17 mouse cellular contexts compared by ENCODE assay signal in the genomic region with DNA sequence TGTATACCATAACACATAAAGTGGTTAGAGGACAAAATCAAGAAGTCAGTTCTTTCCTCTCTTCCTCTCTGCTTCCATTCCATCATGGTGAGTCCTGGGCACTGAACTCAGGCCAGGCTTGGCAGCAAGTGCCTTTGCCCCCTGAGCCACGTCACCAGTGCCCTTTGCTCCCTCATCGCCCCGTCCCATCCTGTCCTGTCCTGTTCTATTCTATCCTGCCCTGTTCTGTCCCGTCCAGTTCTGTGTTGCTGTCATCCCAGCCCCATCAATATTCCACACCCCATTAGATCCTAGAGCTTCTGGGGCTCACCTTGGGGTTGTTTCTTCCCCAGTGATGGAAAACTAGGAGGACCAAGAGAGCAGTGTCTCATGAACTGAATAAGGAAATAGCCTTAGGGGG. TPM values are rescaled to one million over a fixed set of nuclear protein-coding genes. Genes with fewer than 3 reads are reported as not detected.
DNase-seq lines count a peak whose midpoint lies in the region; ATAC-seq and TF ChIP-seq lines count a peak whose summit lies in the region.
"Had no signal": no experiment of that assay in that cellular context is flagged by ENCODE, and none has a peak within 500 bp of the region (broad histone marks: within the 10 kb centered on the region; RNA-seq: fewer than 3 reads in every experiment).

No protein-coding gene starts in this region.

- H3K36me3 ChIP-seq in heart, postnatal 0 days (replicated peaks; ENCODE audit: control insufficient read depth, insufficient read depth, low read length), result no peaks in the 10 kb centered on the region
- no peaks in the 10 kb centered on the region for H3K36me3 ChIP-seq in lung, embryonic 16.5 days (ENCODE audit: control insufficient read depth, insufficient read depth, low read length)
- no peaks in the 10 kb centered on the region for H3K36me3 ChIP-seq in liver, embryonic 12.5 days
- H3K36me3 ChIP-seq: embryonic facial prominence, embryonic 12.5 days had no signal

- no peak for TF ChIP-seq CTCF in heart, postnatal 0 days (IDR thresholded peaks at IDR 0.05; ENCODE audit: low read depth)

- H3K27me3 ChIP-seq in heart, postnatal 0 days (ENCODE audit: control insufficient read depth, insufficient read depth, low read length), result no peaks in the 10 kb centered on the region
- no peaks in the 10 kb centered on the region for H3K27me3 ChIP-seq in lung, embryonic 16.5 days (ENCODE audit: control insufficient read depth, insufficient read depth, low read depth, low read length)
- 0 out of 2 replicates have a peak, but pooled peaks cover 6% of the 10 kb centered on the region for H3K27me3 ChIP-seq in liver, embryonic 12.5 days (replicated peaks)
- H3K27me3 ChIP-seq: embryonic facial prominence, embryonic 12.5 days had no signal

- H3K4me1 ChIP-seq in heart, postnatal 0 days (ENCODE audit: control insufficient read depth, insufficient read depth), result peaks cover 4% of the 10 kb centered on the region; the same call in 1 of the 2 replicates
- H3K4me1 ChIP-seq in lung, embryonic 16.5 days (replicated peaks; ENCODE audit: control insufficient read depth, insufficient read depth, low read length), result peaks cover 10% of the 10 kb centered on the region; the same call in 1 of the 2 replicates
- no peaks in the 10 kb centered on the region for H3K4me1 ChIP-seq in liver, embryonic 12.5 days
- H3K4me1 ChIP-seq: embryonic facial prominence, embryonic 12.5 days had no signal

- no peak for TF ChIP-seq EP300 in heart, postnatal 0 days (IDR thresholded peaks at IDR 0.05; ENCODE audit: low read depth)

- H3K27ac ChIP-seq in heart, postnatal 0 days (ENCODE audit: low read depth), result peak overlapping the region; percentile 77
- H3K27ac ChIP-seq in lung, embryonic 16.5 days (ENCODE audit: low read length), result peak overlapping the region; percentile 73
- H3K27ac ChIP-seq in liver, embryonic 12.5 days, result peak overlapping the region; percentile 68
- H3K27ac ChIP-seq: embryonic facial prominence, embryonic 12.5 days had no signal

- H3K9ac ChIP-seq in heart, postnatal 0 days (replicated peaks; ENCODE audit: low read depth, low read length), result no peak overlapping the region
- H3K9ac ChIP-seq in lung, embryonic 16.5 days (ENCODE audit: low read length), result no peak overlapping the region
- no peak overlapping the region for H3K9ac ChIP-seq in liver, embryonic 12.5 days
- H3K9ac ChIP-seq: embryonic facial prominence, embryonic 12.5 days had no signal

- H3K4me2 ChIP-seq in heart, postnatal 0 days (ENCODE audit: low read depth, low read length), result no peak overlapping the region
- H3K4me2 ChIP-seq in lung, embryonic 16.5 days (ENCODE audit: low read depth, low read length), result no peak overlapping the region
- no peak overlapping the region for H3K4me2 ChIP-seq in liver, embryonic 12.5 days
- H3K4me2 ChIP-seq: embryonic facial prominence, embryonic 12.5 days had no signal

- ATAC-seq in heart, postnatal 0 days (ENCODE audit: insufficient read depth, low read depth), result no peak
- ATAC-seq in lung, embryonic 16.5 days (ENCODE audit: low read depth), result no peak
- 0 out of 2 replicates have a peak, but pooled peaks have one; percentile 44 for ATAC-seq in liver, embryonic 12.5 days
- ATAC-seq: hindbrain, embryonic 16.5 days had no signal

- WGBS in heart, postnatal 0 days, result 77% methylated on average over 4 of the region's 4 CpGs
- 76% methylated on average over 4 of the region's 4 CpGs for WGBS in lung, embryonic 16.5 days
- WGBS in liver, embryonic 12.5 days (ENCODE audit: insufficient replicate concordance), result 72% methylated on average over 4 of the region's 4 CpGs

- no peaks in the 10 kb centered on the region for H3K9me3 ChIP-seq in heart, postnatal 0 days (replicated peaks; ENCODE audit: control insufficient read depth, low read length)
- H3K9me3 ChIP-seq in lung, embryonic 16.5 days (ENCODE audit: control insufficient read depth, low read length), result no peaks in the 10 kb centered on the region
- no peaks in the 10 kb centered on the region for H3K9me3 ChIP-seq in liver, embryonic 12.5 days (replicated peaks)
- H3K9me3 ChIP-seq: embryonic facial prominence, embryonic 12.5 days had no signal

- no peak for DNase-seq in heart, postnatal 0 days (ENCODE audit: low spot score)
- DNase-seq in heart, adult 9 months (ENCODE audit: low spot score in 2 of 2), result no peak
- DNase-seq in lung, postnatal 10 days, result no peak
- no peak for DNase-seq in spleen, adult 18-20 months
- DNase-seq in layer of hippocampus, adult 9-11 months, result no peak
- DNase-seq: adrenal gland, postnatal 36 days; cerebellum, postnatal 36 days; lung, adult 2 months; thymus, adult 18-20 months had no signal

- H3K4me3 ChIP-seq in heart, postnatal 0 days (ENCODE audit: low read depth, low read length), result no peak overlapping the region
- no peak overlapping the region for H3K4me3 ChIP-seq in lung, embryonic 16.5 days (ENCODE audit: low read length)
- no peak overlapping the region for H3K4me3 ChIP-seq in liver, embryonic 12.5 days
- H3K4me3 ChIP-seq: embryonic facial prominence, embryonic 12.5 days had no signal

RNA-seq across cellular contexts. Expression of gene Tmem86a, which starts 8.3 kb away (rescaled TPM):
- total RNA-seq in heart, postnatal 0 days (2014; rRNA removed; ENCODE audit: low replicate concordance), result 12.8 and 18.5 TPM in 2 replicates
- 32.0 and 32.3 TPM in 2 replicates for polyA plus RNA-seq in heart, postnatal 0 days (2015; fragmentation: Nextera tagmentation; extraction: Ambion mirVana)
- polyA plus RNA-seq in lung, embryonic 16.5 days (2015; fragmentation: Nextera tagmentation; extraction: Ambion mirVana), result 40.4 and 41.7 TPM in 2 replicates
- polyA plus RNA-seq in liver, embryonic 12.5 days (2016; fragmentation: Nextera tagmentation; extraction: Ambion mirVana), result 20.2 and 20.3 TPM in 2 replicates

RNA-seq across cellular contexts. Expression of gene Spty2d1, which starts 33.9 kb away (rescaled TPM):
- 8.7 and 9.4 TPM in 2 replicates for total RNA-seq in heart, postnatal 0 days (2014; rRNA removed; ENCODE audit: low replicate concordance)
- polyA plus RNA-seq in heart, postnatal 0 days (2015; fragmentation: Nextera tagmentation; extraction: Ambion mirVana), result 7.7 and 7.8 TPM in 2 replicates
- 23.9 and 24.0 TPM in 2 replicates for polyA plus RNA-seq in lung, embryonic 16.5 days (2015; fragmentation: Nextera tagmentation; extraction: Ambion mirVana)
- 16.8 and 17.7 TPM in 2 replicates for polyA plus RNA-seq in liver, embryonic 12.5 days (2016; fragmentation: Nextera tagmentation; extraction: Ambion mirVana)

RNA-seq across cellular contexts. Expression of gene Gm9999, which starts 58.7 kb away (rescaled TPM):
- not detected in 2 replicates for total RNA-seq in heart, postnatal 0 days (2014; rRNA removed; ENCODE audit: low replicate concordance)
- polyA plus RNA-seq in heart, postnatal 0 days (2015; fragmentation: Nextera tagmentation; extraction: Ambion mirVana), result not detected in 2 replicates
- not detected in 2 replicates for polyA plus RNA-seq in lung, embryonic 16.5 days (2015; fragmentation: Nextera tagmentation; extraction: Ambion mirVana)
- polyA plus RNA-seq in liver, embryonic 12.5 days (2016; fragmentation: Nextera tagmentation; extraction: Ambion mirVana), result not detected in 2 replicates
- total RNA-seq: adrenal gland, postnatal 36 days; heart, adult 8-10 months; left cerebral cortex, postnatal 14 days; neutrophil, adult 5-6 weeks had no signal
- polyA plus RNA-seq: embryonic facial prominence, embryonic 12.5 days; forebrain, embryonic 11.5 days; hindbrain, embryonic 16.5 days; lung, adult 2 months had no signal
